Mouse (Mus musculus): ENCODE data around the gene Rexo2. TPM values are rescaled to one million over a fixed set of nuclear protein-coding genes. Genes with fewer than 3 reads are reported as not detected.

The Rexo2 gene
- polyA plus RNA-seq (2015; fragmentation: Nextera tagmentation; extraction: Ambion mirVana) = 551 and 605 TPM in 2 replicates

DNA sequence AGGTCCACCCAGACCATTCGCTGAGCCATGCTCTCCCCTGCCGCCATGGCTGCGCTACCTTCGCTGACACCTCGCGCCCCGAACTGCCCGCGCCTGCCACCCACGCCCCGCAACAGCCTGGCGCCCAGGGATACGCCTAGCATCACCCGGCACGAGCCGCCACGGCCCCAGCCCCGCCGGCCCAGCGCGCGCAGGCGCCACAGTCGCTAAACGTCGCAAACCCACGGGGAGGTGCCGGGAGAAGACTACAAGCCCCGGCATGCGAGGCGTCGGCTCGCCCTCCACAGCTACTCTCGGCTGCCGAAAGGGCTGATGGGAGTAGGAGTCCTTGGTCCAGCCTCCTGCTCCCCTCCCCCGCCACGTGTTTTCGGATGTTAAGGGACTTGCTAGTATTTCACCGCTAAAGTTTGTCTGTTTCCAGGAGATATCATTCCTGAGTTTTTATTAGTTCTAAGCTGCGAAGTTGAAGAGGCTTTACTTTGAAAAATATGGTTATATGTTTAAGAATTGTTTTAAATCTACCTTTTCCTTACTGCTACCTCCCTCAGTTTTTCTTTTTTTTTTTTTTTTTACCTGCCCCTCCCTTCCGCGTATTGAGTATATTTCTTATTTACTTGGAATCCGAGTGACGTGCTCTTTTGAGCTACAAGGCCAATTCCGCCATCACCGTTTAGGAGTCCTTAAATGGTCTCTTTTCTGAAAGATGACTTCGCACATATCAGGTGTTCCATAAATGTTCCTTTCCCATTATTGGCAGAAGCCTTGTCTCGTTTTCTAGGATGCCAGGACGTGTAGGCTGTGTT is at the start of gene Rexo2:
TSS of gene Rexo2 (minus strand) at position 213 of the 803 bp plus-strand sequence.

DNA sequence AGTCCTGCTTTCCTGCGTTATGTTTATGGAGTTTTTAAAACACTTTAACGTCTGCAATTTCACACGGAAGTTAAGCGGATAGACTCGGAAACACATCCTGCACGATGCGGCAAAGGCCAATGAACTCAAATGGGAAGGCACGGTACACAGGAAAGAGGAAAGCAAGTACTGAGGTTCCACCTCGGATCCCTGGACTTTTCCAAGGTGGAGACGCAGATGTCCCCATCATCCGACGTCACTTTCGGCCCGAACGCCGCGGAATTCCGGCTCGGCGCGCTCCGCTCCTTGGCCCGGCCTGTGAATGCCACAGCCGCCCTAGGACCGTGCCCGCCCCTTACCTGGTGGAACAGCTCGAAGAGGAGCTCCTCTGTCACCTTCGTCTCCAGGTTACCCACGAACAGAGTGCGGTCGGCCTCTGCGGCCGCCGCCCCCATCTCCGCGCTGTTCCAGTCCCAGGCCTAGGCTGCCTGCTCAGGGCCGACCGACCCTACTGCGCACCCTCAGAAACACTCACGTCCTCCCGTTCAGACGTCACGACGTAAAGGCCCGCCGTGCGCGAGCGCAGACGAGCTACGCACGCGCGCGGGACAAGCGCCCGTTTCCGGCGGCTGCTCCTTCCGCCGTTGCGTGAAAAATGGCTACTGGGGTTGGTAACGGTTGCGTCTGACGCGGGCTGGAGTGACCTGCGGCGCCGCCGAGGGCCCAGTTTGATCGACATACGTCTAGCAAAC is 14.6 kb upstream of the Rexo2 start, which contains the start of the genes Rbm7 and Gm5617:
TSS of gene Rbm7 (minus strand) at position 483 of the 731 bp plus-strand sequence.
TSS of gene Gm5617 (plus strand) at position 626 of the 731 bp plus-strand sequence.

Small RNA genes within 50 kb of the gene (microRNA-seq; reads per million reads assigned to microRNA genes)
- not detected for gene Gm23653

Other genes with a start within 250 kb of the Rexo2 start
- 1.2 and 2.6 TPM in 2 replicates for gene Nxpe2, start 127.2 kb downstream of the Rexo2 start, polyA plus RNA-seq (2015; fragmentation: Nextera tagmentation; extraction: Ambion mirVana)
- gene Rbm7, start 14.7 kb upstream of the Rexo2 start, polyA plus RNA-seq (2015; fragmentation: Nextera tagmentation; extraction: Ambion mirVana) = 104 and 114 TPM in 2 replicates
- 45.9 and 47.4 TPM in 2 replicates for gene Gm5617, start 14.8 kb upstream of the Rexo2 start, polyA plus RNA-seq (2015; fragmentation: Nextera tagmentation; extraction: Ambion mirVana)
- gene Nnmt, start 124.5 kb upstream of the Rexo2 start, polyA plus RNA-seq (2015; fragmentation: Nextera tagmentation; extraction: Ambion mirVana) = 15.1 and 17.1 TPM in 2 replicates

Measured in urinary bladder, postnatal 0 days (tissue).